Mouse (Mus musculus) heart, embryonic 10.5 days (tissue): ENCODE measurements around the gene Oas1h. TPM values are rescaled to one million over a fixed set of nuclear protein-coding genes. Genes with fewer than 3 reads are reported as not detected.

Experiments
- DNase-seq: peaks from one replicate; pipeline ENCODE4 v3.0.0-alpha.2; 2017; ENCODE audit warnings: low spot score
- H3K27ac ChIP-seq: fragments of 300-500 bp; sonication (generic); 2 replicates; pipeline ENCODE4 v1.5.1; 2016; ENCODE audit warnings: mild to moderate bottlenecking
- H3K27me3 ChIP-seq: fragments of 300-500 bp; sonication (generic); 2 replicates; pipeline ENCODE4 v1.6.1; 2016; ENCODE audit warnings: mild to moderate bottlenecking; ENCODE audit not compliant: poor library complexity, insufficient read depth, severe bottlenecking
- H3K36me3 ChIP-seq: fragments of 300-500 bp; sonication (generic); 2 replicates; pipeline ENCODE4 v1.6.1; 2016; ENCODE audit warnings: mild to moderate bottlenecking, moderate library complexity
- H3K4me1 ChIP-seq: fragments of 300-500 bp; sonication (generic); 2 replicates; pipeline ENCODE4 v1.6.1; 2016; ENCODE audit warnings: mild to moderate bottlenecking
- H3K4me3 ChIP-seq: fragments of 300-500 bp; sonication (generic); 2 replicates; pipeline ENCODE4 v1.5.1; 2016; ENCODE audit warnings: mild to moderate bottlenecking, moderate library complexity
- H3K9me3 ChIP-seq: fragments of 300-500 bp; sonication (generic); 2 replicates; pipeline ENCODE4 v1.6.1; 2016; ENCODE audit warnings: mild to moderate bottlenecking, moderate library complexity
- WGBS: fragments of 180-500 bp; shearing (Covaris S2); methylation state at CpG from one replicate; pipeline ENCODE4 v1.1.7; 2016; 5-methylcytosine and 5-hydroxymethylcytosine counted together
- polyA plus RNA-seq: library from polyadenylated mRNA; unstranded; fragments of >200 nt; fragmentation: Nextera tagmentation; extraction: Ambion mirVana; gene quantifications from 2 replicates; pipeline ENCODE4 v1.2.1, GENCODE M21; 2016

The Oas1h gene
- polyA plus RNA-seq = not detected in 2 replicates

DNA sequence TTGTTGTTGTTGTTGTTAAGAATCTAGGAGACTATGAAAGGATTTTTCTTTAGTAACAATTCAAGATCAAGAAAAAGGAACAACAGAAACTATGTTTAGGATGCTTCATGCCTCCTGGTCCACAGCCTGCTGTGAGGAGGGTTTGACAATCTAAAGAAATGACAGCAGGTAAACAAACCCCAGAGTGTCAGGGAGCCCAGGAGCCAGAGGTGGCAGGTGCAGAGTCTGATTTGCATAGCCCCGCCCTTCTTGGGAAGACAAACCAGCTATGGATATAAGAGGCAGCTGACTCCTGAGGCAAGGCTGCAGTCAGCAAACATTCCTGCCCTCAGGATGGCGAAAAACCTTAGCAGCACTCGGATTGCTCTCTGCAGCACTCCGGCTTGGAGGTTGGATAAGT is at the start of gene Oas1h:
TSS of gene Oas1h (plus strand) at position 301 of the 400 bp plus-strand sequence.
- no peak within 1 kb of the TSS for H3K27ac ChIP-seq
- H3K27me3 ChIP-seq = no peaks in the 10 kb centered on the region; the same call in 1 of the 2 replicates
- H3K36me3 ChIP-seq = no peaks in the 10 kb centered on the region
- DNase-seq = no peak
- no peaks in the 10 kb centered on the region for H3K4me1 ChIP-seq
- 56% methylated on average over 4 of the region's 4 CpGs for WGBS
- H3K4me3 ChIP-seq = no peak within 1 kb of the TSS
- H3K9me3 ChIP-seq = no peaks in the 10 kb centered on the region

DNA sequence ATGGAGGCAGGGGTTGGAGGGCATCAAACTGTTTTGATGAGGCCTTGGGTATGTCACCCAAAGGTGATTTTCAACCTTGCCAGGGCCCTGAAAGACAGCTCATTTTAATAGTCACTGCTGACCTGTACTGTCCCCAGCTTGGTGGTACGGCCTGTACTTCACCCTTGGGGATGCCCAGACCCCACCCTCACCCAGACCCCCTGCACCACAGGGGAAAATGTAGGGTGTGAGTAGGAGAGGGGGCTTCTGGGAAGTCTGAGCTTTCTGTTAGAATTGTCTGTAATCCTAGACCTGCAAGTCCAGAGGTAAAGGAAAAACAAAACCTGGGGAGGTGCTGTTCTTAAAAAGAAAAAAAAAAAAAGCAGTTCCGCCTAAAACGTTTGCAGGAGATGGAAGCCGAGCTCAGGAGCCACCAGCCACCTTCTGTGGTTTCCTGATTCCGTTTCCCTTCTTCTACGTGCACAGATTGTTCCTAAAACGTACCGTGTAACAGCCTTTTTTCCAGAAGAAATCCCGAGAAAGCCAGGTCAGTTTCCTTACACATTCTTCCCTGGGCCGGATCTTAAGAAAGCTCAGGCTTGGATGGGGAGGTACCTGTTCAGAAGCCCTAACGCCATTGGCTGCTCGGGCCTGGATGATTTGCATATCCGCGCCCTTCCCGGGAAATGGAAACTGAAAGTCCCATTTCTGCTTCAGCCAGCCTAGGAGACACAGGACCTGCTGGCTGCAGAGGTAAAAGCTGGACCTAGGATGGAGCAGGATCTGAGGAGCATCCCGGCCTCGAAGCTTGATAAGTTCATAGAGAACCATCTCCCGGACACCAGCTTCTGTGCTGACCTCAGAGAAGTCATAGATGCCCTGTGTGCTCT is 49.0 kb upstream of the Oas1h start, which contains the start of gene Oas1c:
TSS of gene Oas1c (minus strand) at position 564 of the 869 bp plus-strand sequence.
- Histone ChIP-seq H3K36me3 (no peaks in the 10 kb centered on the region), H3K4me3 (peak within 1 kb of the TSS; percentile 55), H3K27me3 (no peaks in the 10 kb centered on the region), H3K9me3 (no peaks in the 10 kb centered on the region), H3K27ac (peak within 1 kb of the TSS; percentile 49), H3K4me1 (peaks cover 7% of the 10 kb centered on the region)
- peak; percentile 88 for DNase-seq
- WGBS = 9% methylated on average over 18 of the region's 18 CpGs

DNA sequence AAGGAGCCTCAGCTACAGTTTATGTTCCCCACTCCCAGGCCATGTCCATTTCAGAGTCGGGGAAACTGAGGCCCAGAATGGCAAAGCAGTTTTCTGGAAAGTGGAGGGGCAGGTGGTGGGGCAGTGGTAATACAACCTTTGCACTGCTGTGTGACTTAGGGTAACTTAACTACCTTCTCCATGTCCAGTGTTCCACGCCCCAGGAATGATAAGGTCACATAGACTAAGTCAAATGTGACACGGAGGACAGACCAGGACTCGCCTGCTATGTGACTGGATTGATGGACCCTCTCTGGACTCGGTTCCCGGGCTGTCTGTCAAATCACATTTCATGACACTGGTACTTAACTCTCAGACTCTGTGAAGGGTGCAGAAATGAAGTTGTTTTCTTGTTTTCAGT is 48.2 kb upstream of the Oas1h start:
- Histone ChIP-seq H3K27ac (no peak overlapping the region), H3K36me3 (no peaks in the 10 kb centered on the region), H3K27me3 (no peaks in the 10 kb centered on the region), H3K4me3 (peak overlapping the region; percentile 55), H3K9me3 (no peaks in the 10 kb centered on the region), H3K4me1 (peaks cover 7% of the 10 kb centered on the region)
- 76% methylated on average over 6 of the region's 6 CpGs for WGBS
- no peak for DNase-seq

DNA sequence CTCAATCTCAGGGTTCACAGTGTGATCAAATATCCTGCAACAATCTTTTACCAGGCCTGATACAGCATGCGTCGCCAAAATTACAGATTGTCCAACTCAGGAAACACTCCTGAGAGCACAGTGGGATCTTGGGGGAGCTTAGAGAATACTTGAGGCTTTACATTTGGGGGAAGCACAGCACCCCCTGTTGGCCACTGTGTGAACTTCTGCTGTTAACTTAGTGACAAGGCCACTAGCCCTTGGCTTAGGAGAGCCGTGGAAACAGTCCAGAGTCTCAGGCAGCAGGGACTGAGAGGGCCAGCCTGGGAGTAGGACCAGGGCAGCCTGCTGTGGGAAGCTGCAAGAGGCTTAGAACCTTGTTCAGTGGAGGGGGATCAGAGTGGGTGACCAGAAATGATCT is 45.3 kb upstream of the Oas1h start:
- Histone ChIP-seq H3K4me1 (peaks cover 7% of the 10 kb centered on the region), H3K27ac (no peak overlapping the region), H3K9me3 (peaks cover 4% of the 10 kb centered on the region; the same call in 1 of the 2 replicates), H3K36me3 (no peaks in the 10 kb centered on the region), H3K4me3 (no peak overlapping the region), H3K27me3 (no peaks in the 10 kb centered on the region)
- WGBS = 68% methylated on average over 3 of the region's 3 CpGs
- DNase-seq = no peak

DNA sequence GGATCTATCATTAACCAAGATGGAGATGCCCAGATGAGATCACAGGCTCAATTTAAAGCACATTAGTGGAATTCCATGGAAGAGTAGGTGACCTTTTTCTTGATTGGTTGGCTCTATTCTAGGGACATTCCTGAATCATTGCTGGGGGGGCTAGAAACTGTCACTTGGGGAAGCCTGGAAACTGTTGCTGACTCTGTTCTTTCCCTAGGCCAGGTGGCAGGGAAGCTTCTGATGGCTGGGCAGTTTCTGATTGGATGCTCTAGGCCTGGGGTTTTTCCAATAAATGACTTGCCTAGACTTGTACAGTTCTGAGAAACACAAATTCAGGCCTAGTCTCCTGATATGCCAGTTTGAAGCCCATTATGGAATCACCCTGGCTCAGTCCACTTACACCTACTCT is 42.2 kb upstream of the Oas1h start:
- H3K4me3 ChIP-seq = no peak overlapping the region
- H3K27ac ChIP-seq = no peak overlapping the region
- no peaks in the 10 kb centered on the region for H3K36me3 ChIP-seq
- H3K9me3 ChIP-seq = peaks cover 4% of the 10 kb centered on the region; the same call in 1 of the 2 replicates
- H3K4me1 ChIP-seq = no peaks in the 10 kb centered on the region
- no peak for DNase-seq
- no peaks in the 10 kb centered on the region for H3K27me3 ChIP-seq

DNA sequence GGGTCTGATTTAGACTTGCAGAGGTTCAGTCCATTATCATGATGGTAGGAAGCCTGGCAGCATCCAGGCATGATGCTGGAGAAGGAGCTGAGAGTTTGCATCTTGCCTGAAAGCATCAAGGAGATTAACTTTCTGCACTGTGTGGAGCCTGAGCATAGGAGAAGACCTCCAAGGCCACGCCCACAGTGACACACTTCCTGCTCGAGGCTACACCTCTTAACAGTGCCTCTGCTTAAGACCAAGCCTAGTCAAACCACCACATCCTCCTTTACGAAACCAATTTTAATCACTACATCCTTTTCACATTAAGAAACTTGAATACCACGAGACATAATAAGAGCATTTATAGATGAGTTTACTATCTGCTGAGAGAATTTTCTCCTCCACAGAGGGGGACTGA is 30.2 kb upstream of the Oas1h start:
- H3K27me3 ChIP-seq = peaks cover 14% of the 10 kb centered on the region; the same call in 1 of the 2 replicates
- no peak overlapping the region for H3K27ac ChIP-seq
- no peak overlapping the region for H3K4me3 ChIP-seq
- no peak for DNase-seq
- WGBS = 79% methylated on average over 4 of the region's 4 CpGs
- H3K9me3 ChIP-seq = no peaks in the 10 kb centered on the region
- H3K4me1 ChIP-seq = no peaks in the 10 kb centered on the region
- no peaks in the 10 kb centered on the region for H3K36me3 ChIP-seq

DNA sequence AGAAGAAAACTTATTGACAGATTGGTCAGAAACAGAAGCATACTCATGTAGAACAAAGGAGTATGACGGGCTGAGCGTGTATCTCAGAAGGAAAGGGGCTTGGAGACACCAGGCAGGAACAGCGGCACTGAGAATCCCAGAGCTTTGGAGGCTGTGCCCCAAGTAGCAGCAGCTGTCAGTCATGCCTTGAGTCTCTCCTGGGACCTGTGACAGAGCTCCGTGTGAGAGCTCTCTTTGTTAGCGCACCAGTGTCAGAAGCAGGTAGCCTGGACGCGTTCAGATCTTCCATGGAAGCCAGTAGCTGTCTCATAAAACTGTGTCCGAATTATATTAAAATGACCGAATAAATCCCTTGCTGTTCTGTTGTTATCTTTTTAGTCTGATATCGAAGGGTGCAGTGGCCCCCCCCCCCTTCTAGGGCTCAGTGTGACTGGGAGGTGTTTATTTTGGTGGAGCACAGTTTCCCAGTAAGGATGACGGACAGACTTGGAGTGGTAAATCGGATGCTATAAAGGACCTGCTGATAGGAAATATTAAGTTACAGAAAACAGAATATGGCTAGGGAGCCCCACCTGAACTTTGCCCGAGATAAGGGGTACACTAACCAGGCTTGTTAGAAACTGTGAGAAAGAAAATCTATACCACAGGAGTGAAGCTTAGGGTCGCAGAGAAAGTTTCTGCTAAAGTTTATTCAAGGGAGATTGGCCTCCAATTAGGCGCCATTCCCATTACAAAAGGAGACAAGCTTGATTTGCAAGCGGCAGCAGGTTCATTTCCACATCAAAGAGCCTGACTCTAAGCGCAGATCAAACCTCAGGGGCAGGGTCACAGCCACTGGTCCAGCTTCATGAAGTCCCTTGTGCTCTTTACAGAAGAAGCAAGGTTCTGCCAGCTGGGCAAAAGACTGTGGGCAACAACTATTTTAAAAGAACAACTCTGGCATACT is 27.6 kb upstream of the Oas1h start:
- Histone ChIP-seq H3K4me1 (no peaks in the 10 kb centered on the region), H3K36me3 (no peaks in the 10 kb centered on the region), H3K27ac (no peak overlapping the region), H3K9me3 (no peaks in the 10 kb centered on the region), H3K27me3 (peaks cover 18% of the 10 kb centered on the region; the same call in 1 of the 2 replicates), H3K4me3 (no peak overlapping the region)
- WGBS = 18% methylated on average over 17 of the region's 17 CpGs
- DNase-seq = no peak

DNA sequence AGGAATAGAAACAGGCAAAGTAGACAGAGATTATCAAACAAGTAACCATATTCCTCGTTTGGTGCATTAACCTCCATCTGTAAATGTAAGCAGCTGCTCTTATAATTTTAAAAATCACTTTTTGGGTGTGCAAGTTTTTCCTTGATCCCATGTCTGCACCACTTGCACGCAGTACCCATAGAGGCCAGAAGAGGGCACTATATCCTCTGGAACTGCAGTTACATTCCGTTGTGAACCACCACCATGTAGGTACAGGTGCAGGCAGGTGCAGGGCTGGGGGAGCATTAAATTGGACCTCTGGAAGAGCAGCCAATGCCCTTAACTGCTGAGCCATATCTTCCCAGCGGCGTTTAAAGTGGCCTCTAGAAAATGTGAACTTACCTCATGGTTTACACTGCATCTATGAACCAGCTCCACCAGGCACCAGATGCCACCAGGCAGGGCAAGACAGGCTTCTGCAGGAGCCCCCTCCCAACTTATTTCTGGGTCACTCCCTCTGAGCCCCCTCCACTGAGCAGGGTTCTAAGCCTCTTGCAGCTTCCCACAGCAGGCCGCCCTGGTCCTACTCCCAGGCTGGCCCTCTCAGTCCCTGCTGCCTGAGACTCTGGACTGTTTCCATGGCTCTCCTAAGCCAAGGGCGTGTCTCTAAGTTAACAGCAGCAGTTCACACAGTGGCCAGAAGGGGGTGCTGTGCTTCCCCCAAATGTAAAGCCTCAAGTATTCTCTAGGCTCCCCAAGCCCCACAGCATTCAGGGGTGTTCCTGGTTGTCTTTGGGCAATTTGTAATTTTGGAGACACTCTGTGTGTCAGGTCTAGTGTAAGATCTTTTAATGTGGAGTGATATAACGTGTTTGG is 24.3 kb upstream of the Oas1h start:
- no peaks in the 10 kb centered on the region for H3K9me3 ChIP-seq
- no peak overlapping the region for H3K27ac ChIP-seq
- no peak overlapping the region for H3K4me3 ChIP-seq
- H3K4me1 ChIP-seq = no peaks in the 10 kb centered on the region
- peaks cover 18% of the 10 kb centered on the region; the same call in 1 of the 2 replicates for H3K27me3 ChIP-seq
- no peak for DNase-seq
- H3K36me3 ChIP-seq = no peaks in the 10 kb centered on the region
- WGBS = 8% methylated on average over 8 of the region's 8 CpGs

DNA sequence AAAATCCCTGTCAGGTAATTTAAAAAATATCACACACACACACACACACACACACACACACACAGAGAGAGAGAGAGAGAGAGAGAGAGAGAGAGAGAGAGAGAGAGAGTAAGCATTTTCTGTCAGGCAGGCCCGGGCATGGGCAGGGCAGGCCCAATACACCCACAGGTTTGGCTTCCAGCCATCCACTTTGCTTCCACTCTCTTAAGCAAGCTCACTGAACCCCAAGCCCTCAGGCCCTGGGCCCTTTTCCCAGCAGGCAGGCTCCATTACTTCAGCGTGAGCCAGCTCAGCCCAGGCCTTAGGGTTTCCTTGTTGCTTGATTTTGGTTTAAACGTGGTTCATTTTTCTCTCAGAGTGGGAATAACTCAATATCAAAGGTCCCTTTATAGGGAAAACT is 16.5 kb upstream of the Oas1h start:
- Histone ChIP-seq H3K4me1 (no peaks in the 10 kb centered on the region), H3K4me3 (no peak overlapping the region), H3K27me3 (peaks cover 4% of the 10 kb centered on the region; the same call in 1 of the 2 replicates), H3K9me3 (no peaks in the 10 kb centered on the region), H3K27ac (no peak overlapping the region), H3K36me3 (no peaks in the 10 kb centered on the region)
- no peak for DNase-seq
- WGBS = 81% methylated on average over 3 of the region's 3 CpGs

DNA sequence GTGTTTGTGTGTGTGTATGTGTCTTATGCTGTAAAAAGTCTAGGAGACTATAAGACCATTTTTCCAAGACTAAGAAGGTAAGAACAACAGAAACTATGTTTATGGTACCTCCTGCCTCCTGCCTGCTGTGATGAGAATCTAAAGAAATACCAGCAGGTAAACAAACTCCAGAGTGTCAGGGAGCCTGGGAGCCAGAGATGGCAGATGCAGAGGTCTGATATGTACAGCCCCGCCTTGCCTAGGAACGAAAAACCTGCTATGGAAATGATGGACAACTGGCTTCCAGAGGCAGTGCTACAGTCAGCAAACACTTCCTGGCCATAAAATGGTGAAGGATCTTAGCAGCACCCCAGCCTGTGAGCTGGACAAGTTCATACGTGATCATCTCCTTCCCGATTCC is 14.2 kb upstream of the Oas1h start, which contains the start of gene Oas1f:
TSS of gene Oas1f (plus strand) at position 301 of the 400 bp plus-strand sequence.
- Histone ChIP-seq H3K4me1 (no peaks in the 10 kb centered on the region), H3K36me3 (no peaks in the 10 kb centered on the region), H3K4me3 (no peak within 1 kb of the TSS), H3K27me3 (0 out of 2 replicates have a peak, but pooled peaks cover 4% of the 10 kb centered on the region), H3K27ac (no peak within 1 kb of the TSS), H3K9me3 (no peaks in the 10 kb centered on the region)
- DNase-seq = no peak
- 80% methylated on average over 4 of the region's 4 CpGs for WGBS

DNA sequence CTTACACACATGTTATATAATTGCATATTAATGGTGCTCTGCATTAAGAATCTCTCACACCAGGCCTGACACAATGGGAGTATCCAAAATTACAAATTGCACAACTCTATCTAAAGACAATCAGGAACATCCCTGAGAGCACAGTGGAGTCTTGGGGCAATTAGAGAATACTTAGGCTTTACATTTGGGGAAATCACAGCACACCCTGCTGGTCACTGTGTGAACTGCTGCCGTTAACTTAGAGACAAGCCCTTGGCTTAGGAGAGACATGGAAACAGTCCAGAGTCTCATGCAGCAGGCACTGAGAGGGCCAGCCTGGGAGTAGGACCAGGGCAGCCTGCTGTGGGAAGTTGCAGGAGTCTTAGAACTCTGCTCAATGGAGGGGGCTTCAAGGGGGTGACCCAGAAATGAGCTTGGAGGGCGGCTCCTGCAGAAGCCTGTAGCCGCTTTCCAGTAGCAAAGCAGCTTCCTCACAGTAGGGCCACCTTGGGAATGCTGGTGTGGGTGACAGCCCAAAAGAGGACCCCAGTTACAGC is 11.6 kb upstream of the Oas1h start:
- Histone ChIP-seq H3K4me1 (no peaks in the 10 kb centered on the region), H3K36me3 (no peaks in the 10 kb centered on the region), H3K9me3 (0 out of 2 replicates have a peak, but pooled peaks cover 6% of the 10 kb centered on the region), H3K27me3 (0 out of 2 replicates have a peak, but pooled peaks cover 4% of the 10 kb centered on the region), H3K4me3 (no peak overlapping the region), H3K27ac (no peak overlapping the region)
- WGBS = 57% methylated on average over 3 of the region's 3 CpGs
- no peak for DNase-seq

DNA sequence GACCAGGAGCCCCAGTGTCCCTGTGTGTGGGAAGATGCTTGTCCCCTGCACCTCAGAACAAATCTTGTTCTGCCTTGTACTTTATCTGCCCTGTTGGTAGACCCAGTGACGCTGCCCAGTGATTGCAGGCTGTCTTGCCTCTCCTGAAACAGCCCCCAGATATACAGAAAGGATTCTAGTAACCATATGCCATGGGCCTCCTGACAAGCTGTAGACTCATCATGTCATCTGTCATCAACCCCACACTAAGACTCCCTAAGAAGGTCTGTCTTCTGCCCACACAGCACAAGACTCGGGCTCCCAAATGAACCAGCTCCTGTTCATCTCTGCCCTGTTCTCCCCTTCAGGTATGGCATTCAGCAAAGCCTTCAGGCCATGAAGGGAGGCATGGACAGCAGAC is 2.0 kb upstream of the Oas1h start:
- Histone ChIP-seq H3K9me3 (0 out of 2 replicates have a peak, but pooled peaks cover 3% of the 10 kb centered on the region), H3K27ac (no peak overlapping the region), H3K4me1 (no peaks in the 10 kb centered on the region), H3K36me3 (no peaks in the 10 kb centered on the region), H3K4me3 (no peak overlapping the region), H3K27me3 (no peaks in the 10 kb centered on the region; the same call in 1 of the 2 replicates)
- DNase-seq = no peak
- 56% methylated on average over 2 of the region's 2 CpGs for WGBS
